Mouse (Mus musculus): ENCODE results near the gene Kctd19.

Kctd19 gene

DNA sequence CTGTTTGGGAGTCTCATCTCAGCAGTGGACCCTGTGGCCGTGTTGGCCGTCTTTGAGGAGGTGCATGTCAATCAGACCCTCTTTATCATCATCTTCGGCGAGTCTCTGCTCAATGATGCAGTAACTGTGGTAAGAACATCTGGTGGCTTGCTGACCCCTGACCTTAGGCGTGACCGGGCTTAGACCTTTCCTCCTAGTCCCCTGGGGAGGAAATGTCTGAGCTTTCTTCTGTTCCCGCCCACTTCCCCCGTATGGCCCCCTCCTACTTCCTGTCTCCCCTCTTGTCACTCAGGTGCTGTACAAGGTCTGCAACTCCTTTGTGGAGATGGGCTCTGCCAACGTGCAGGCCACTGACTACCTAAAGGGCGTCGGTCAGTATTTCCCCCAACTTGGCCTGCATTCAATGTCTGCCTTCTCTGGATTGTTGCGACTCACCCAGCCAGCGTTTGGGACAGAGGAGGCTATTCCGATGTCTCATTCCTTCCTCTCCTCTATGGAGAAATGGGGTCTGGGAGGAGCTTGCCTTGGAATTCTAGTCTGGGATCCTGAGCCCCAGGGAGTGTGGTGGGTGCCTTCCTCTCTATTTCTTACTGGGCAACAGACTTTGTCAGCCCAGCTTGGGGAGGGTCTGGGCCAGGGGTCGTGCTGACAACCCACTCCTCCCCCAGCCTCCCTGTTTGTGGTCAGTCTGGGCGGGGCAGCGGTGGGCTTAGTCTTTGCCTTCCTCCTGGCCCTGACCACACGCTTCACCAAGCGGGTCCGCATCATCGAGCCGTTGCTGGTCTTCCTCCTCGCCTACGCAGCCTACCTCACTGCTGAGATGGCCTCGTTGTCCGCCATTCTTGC, 57.9 kb downstream of the Kctd19 start:
- DNase-seq: peak; percentile 74 to 77

DNA sequence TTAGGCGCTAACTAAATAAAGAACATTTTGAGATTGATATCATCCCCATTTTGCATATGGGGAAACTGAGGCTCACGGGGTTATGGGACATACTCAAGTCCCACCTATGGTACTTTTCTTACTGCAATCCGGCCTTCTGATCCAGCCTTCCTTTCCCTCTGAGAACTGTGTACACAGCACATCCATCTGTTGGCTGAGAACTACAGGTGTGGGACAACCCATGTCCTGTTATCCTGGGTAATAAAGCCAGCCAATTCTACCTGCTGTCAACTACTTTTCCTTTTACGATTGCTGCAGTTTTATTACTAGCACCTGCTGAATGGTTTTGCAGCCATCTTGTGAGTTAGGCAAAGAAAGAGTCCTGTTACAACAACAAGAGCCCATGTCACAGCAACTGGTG, 58.8 kb downstream of the Kctd19 start:
- no peak for DNase-seq

DNA sequence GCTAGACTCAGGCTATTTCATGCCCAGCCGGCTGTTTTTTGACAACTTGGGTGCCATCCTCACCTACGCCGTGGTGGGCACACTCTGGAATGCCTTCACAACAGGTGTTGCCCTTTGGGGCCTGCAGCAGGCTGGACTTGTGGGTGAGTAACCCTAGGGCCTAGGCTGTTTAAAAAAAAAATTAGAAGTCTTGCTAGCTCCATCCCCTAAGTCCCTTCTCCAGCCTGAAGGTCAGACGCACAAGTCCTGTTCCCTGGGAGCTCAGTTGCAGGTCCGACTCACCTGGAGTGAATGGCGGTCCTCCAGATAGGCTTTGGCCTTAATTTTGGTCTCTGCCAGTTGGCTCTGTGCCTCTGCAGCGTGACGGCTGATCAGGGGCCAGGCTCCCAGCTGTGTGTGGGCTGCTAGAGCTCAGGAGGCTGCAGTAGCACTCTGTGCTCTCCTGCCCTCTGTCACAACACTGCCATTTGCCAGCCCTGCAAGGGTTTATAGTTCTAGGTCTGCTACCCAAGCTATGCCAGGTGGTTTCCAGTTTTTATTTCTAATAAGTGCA, 59.6 kb downstream of the Kctd19 start:
- DNase-seq: no peak

DNA sequence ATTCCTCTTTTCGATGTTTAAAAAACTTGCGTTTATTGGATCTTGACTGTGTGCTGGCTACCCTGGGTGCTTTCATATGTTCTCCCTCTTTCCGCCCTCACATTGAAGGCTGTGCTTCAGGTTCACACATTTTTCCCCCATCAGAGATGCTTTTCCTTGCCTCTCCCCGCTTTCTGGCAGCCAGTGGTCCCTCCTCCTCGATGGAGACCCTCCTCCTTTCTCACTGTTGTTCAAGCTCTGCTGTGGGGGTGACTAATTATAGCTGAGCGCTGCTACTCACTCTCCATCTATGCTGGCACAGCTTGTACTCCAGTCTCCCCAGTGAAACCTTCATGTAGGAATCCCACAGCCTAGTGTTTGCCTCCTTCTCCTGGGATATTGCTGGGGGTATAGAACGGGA, 63.1 kb downstream of the Kctd19 start:
- no peak for DNase-seq

DNA sequence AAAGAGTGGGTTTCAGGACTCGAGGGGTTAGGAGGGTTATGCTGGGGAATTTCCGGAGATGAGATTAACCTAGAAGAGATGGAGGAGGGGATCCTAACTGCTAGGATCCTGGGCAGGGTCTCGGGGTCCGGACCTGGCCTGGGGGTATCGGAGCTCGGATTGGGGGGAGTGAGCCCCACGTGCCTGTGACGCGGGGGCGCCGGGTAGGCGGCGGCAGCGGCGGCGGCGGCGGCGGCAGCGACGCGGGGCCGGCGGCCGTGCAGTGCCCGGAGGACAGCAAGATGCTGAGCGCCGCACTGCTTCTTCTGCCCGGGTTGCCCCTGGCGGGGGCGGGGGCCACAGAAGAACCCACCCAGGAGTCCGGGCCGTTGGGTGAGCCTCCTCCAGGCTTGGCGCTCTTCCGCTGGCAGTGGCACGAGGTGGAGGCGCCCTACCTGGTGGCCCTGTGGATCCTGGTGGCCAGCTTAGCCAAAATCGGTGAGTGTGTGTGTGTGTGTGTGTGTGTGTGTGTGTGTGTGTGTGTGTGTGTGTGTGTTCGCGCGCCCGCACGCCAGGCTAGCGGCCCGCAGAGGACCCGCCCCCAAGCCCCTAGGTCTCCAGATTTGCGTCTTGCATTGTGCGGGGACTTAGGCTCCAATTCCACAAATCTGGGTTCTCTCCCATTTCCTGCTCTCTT, 64.1 kb downstream of the Kctd19 start:
- no peak for DNase-seq

DNA sequence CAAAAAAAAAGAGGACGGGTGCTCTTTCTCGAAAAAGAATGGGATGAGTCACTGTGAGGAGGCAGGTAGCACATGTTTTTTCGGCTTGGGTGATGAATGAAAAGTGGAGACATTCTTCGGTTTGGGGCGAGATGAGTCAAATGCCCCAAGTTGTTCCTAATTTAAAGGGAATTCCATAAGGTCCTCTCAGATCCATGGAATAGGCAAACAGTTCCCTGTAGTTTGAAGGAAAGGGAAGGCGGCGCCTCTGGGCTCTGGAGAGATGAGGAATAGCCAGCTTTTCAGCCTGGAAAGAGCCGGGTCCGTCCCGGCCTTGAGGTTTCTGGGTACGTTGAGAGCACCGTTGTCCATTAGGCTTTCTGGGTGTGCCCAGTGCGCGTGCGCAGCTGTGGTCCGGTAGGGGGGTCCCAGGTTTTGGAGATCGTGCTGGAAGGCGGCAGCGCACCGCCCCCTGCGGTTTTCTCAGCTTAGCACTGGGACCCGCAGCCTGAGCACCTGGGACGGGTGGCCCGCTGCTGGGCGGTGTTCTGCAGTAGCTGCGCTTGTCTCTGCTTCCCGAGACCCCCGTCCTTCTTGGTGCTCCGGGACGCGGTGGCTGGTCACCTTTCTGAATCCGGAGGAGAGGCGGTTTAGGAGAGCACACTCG, 64.7 kb downstream of the Kctd19 start, which contains the start of gene Slc9a5:
TSS of gene Slc9a5 (plus strand) at position 394 of the 646 bp plus-strand sequence.
- DNase-seq: peak in 1 of 2 experiments; percentile 64

DNA sequence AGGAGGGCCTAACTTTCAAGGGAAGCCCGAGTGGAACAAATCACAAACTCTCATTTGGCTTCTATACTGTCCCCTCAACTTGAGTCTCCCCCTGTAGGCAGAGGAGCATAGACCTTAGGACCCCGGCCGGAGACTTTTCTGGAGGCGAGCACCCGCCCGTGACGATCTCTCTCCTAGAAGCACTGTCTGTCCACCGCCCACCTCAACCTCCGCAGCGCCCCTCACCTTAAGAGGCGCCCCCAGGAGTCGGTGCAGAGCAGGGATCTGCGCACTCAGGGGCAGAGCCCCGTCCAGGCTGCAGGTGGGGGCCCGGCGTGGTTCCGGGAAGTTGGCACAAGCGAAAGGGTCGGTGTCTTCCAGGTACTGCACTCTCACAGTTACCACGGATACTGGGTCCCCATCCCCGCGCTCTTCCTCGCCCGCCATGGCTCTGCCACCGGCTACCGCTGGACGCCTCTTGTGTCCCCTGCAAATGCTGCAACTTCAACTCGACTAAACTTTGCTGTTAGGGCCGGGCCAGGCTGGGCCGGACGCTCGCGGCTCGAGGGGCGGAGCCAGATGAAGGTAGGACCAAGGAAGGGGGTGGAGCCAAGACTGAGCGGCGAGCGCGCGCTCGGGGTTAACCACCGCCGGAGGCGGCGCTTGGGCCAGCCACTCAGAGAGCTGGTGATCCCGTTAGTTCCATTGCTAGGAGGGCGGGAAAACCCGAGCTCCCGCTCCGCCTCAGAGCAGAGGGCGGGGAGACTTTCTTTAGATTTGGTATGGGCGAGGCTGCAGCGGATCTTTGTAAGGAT, 65.7 kb downstream of the Kctd19 start, which contains the start of gene Fhod1:
TSS of gene Fhod1 (minus strand) at position 526 of the 794 bp plus-strand sequence.
- DNase-seq: peak; percentile 99

DNA sequence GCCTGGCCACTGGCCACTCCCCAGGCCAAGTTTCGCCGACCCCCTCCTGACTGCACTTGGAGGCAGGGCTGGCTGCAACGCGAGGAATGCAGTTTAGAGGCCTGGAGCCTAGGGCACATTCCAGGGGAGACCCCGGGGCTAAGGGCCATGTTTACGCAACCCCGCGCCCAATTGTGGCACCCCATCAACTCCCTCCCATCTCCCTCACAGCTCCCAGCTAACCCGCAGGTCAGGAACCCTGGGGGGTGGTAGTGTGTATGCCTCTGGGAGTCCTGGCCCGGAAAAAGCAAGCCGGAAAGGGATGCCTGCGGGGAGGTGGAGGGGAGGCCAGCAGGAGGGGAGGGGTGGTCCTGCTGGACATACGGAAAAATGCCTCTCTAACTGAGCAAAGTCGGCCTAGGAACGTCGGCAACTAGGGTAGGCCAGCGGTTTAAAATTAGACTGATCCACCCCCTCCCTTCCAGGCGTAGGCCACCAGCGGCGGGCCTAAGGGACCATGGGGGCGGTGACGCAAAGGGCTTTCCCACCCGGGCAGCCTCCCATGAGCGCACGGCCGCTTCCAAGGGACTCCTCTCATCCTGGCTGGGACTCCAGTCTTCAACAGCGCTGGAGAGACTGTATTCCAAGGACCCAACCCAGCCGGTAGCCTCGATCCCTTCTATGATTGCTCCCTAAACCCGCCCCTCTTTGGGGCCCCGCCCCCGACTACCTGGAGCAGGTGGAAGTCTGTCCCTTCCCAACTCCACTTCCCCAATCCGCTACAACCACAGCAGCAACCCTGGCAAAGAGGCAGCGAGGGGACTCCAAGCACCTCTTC, 66.5 kb downstream of the Kctd19 start:
- peak; percentile 82 to 86 for DNase-seq

DNA sequence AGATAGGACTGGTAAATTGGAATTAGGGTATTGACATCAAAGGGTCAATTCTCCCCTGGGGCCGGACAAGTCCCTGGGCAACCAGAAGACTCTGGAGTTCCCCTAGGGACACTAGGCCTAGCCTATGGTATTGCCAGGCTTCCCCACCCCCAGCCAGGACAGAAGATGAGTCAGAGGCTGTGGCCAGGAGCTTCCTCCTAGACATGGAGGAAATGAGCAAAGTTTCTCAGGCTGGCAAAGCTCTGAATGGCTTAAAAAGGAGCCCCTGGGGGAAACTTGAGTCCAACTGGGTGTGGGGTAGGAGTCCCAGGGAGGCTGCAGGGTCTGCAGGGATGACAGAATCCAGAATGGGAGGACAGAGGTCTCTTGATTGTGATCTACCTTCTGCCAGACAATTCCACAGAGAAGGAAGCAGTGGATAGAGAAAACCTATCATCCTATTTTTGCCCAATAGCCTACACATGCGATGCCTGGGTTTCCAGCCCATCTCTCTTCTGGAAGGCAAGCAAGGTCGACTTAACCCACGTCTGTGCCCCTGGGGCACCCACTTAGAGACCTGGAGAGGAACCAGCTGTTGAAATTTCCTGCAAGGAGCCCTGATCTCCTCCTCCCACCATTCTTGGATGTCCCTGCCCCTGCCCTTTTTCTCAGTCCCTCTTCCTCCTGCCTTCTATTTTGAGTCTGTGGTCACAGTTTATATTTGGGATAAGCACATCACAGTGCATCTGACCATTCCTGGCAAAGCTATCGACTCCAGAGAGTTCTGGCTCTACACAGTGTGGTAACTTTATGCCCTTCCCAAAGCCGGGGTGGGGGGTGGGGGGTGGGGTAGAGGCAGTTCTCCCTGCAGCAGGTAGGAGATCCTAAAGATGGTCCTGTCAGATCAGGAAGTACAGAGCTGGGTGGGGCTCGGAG, 68.0 kb downstream of the Kctd19 start:
- DNase-seq: peak; percentile 63 to 69

DNA sequence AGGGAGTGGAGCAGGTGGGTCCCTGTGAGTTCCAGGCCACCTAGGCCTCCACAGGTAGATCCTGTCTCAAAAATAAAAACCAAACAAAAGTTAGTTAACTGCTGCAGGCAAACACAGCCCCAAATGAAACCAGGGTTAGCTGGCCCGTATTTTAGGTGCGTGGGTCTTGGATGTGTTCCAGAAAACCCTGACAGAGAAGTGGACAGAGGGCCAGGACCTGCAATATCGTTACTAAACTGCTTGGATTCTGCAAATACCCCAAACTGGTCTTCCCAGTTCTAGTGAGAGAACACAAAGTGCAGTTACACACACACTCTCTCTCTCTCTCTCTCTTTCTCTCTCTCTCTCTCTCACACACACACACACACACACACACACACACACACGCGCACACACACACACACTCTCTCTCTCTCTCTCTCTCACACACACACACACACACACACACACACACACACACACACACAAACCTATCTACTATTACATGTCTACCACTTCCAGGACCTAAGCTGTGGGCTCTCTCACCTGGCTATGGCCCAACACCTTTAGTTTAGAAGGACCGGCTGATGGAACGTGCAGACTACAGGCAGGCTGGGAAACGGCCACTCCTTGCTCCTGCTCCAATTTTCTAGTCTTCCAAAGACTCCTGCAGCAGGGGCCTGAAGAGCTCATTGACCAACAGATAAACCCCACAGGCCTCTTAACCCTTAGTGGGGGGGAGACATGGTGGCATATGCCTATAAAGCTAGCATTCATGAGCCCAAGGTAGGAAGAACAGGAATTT, 69.3 kb downstream of the Kctd19 start:
- no peak for DNase-seq

DNA sequence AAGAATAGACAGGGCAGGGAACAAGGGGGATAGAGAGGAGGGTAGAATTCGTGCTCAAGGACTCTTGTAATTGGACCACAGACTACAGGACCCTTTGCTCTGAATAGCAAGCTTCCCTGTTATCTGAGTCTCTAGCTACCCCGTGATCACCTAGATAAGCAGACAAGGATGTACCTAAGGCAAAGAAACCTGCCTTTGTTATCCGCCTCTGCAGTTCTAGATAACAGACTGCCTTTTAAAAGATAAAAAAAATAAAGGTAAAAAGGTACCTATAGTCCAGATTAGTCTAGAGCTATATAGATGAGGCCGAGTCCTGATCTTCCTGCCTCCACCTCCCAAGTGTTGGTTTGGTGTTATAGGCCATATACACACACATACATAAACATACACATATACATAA, 70.5 kb downstream of the Kctd19 start:
- DNase-seq: no peak

DNA sequence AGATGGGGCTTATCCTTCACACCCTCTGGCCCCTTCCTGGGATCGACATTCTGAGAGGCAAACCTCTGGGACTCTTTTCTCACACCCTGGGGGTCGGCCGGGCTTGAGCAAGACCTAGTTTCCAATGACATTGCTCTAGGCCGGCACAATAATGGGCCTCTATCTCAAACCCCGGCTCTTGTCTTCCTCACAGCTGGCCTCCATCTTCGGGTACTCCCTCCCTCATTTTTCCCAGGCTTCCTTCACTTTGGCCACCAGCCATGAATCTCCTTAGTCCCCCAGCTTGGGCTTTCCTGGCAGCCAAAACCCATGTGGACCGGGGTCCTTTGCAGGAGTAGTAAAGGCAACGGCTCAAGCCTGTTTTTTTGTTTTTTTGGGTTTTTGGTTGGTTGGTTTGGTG, 71.9 kb downstream of the Kctd19 start:
- no peak for DNase-seq

DNA sequence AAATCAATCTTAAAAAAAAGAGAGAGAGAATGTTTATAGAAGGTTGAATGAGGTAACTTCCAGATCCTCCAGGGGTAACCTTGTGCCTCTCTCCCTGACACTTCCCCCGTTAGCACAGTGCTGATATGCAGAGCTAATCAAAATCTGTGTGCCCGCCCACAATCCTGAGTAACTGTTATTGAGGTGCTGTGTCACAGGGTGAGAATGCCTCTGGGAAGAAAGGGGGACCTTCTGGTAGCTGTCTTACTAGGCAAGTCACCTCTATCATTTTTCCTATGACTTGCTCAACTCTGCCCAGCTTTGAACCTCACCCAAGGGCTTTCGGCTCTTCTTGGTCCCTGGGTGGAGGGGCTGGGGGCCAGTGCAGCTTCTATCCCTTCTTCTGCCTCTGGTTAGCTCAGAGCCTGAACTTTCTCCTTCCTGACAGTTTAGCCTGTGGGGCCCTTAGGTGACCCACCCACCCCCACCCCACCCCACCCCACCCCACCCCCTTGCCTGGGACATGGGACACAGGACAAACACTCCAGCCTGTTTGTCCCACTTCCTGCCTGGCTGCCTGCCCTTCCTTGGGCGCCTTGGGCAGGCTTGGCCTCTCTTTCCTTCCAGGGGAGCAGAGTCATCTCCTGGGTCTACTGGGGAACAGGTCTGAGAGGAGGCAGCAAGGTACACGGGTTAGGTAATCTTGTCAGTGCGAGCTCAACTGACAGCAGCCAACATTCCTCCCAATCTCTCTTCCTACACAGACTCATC, 73.2 kb downstream of the Kctd19 start:
- peak; percentile 64 to 73 for DNase-seq

DNA sequence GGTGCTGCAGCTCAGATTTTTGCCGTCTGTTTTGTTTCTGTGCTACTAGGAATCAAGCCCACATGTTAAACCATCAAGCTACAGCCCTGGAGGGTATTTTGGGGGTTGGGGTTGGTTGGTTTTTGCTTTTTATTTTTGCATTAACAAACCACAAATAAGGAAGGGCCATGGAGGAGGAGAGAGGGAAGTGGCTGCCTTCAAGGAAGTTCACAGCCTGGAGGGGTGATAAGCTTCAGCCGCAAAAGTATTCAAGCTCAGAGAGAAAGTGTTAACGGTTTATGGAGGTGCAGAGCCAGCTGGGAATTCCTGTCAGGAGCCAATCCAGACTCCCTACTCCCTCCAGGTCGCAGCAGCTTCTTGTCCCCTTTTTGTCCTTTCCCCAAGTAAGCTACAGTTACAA, 74.3 kb downstream of the Kctd19 start:
- no peak for DNase-seq

DNA sequence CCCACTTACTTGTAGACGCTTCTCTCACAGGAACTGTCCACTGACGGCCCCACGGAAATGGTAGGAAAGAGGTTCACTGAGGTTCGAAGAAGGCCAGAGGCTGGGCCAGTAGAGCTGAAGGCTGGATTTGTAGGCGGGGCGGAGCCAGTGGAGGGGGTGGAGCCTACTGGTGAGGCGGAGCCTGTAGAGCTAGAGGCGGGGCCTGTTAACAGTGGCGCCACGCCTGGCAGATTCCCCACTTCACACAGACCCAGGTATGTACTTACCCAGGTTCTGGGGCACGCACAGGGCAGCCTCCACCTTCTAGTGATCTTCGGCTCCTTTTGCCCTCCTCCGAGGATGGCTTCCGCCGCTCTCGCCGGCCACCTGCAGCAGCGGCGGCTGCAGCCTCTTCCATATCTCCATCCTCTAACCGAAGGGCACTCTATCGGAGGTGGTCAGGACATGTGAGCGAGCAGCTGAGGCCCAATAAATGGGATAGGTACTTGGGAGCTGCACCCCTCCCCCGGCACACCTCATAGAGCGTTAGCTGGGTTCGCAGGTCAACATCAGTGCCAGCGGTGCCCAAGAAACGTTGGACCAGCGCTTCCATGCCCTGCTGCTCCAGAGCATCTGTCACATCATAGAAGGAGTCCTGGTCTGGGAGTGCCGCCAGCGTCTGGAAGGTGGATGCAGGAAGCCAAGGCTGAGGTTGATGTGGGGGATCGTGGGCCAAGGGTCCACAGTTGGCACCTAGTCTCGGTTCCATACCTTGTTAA, 76.8 kb downstream of the Kctd19 start:
- peak in 1 of 2 experiments; percentile 46 for DNase-seq
